Mouse (Mus musculus): ENCODE results near the gene Pigu. TPM values are rescaled to one million over a fixed set of nuclear protein-coding genes. Genes with fewer than 3 reads are reported as not detected.

The Pigu gene
- polyA plus RNA-seq, 1 experiment from 2014 or later: 57.1 TPM

GRCm38 (mm10) chr2:155381643-155382331 is 24.6 kb upstream of the Pigu start:
- Histone ChIP-seq H3K9me3 (no peaks in the 10 kb centered on the region), H3K4me3 (replicated peaks) (peak overlapping the region; percentile 96), H3K27me3 (replicated peaks) (peaks cover 5% of the 10 kb centered on the region; the same call in 1 of the 2 replicates), H3K4me1 (replicated peaks) (peaks cover 16% of the 10 kb centered on the region; the same call in 1 of the 2 replicates), H3K27ac (peak overlapping the region; percentile 96), H3K36me3 (no peaks in the 10 kb centered on the region), H3K9ac (peak overlapping the region; percentile 79), H3K4me2 (replicated peaks) (peak overlapping the region; percentile 89)
- under 1% methylated on average over 68 of the region's 68 CpGs for WGBS
- peak; percentile 94 for ATAC-seq

- Histone ChIP-seq H3K4me1 (replicated peaks) (peaks cover 13% of the 10 kb centered on the region; the same call in 1 of the 2 replicates), H3K27me3 (replicated peaks) (peaks cover 5% of the 10 kb centered on the region; the same call in 1 of the 2 replicates), H3K4me3 (replicated peaks) (peak overlapping the region; percentile 96), H3K4me2 (replicated peaks) (peak overlapping the region; percentile 89), H3K36me3 (no peaks in the 10 kb centered on the region), H3K9ac (peak overlapping the region; percentile 79), H3K9me3 (no peaks in the 10 kb centered on the region), H3K27ac (peak overlapping the region; percentile 96; the same call in 1 of the 2 replicates)
- ATAC-seq: no peak
- WGBS: 2% methylated on average over 11 of the region's 11 CpGs
These were observed 23.8 kb upstream of the Pigu start for GRCm38 (mm10) chr2:155381060-155381437.

GRCm38 (mm10) chr2:155380261-155381059 is 23.2 kb upstream of the Pigu start, which contains the start of gene Trp53inp2:
Gene Trp53inp2 (plus strand): TSS chr2:155381059.
- Histone ChIP-seq H3K9ac (peak within 1 kb of the TSS; percentile 79), H3K4me1 (replicated peaks) (peaks cover 10% of the 10 kb centered on the region; the same call in 1 of the 2 replicates), H3K4me3 (replicated peaks) (peak within 1 kb of the TSS; percentile 96), H3K27ac (peak within 1 kb of the TSS; percentile 96), H3K27me3 (replicated peaks) (peaks cover 5% of the 10 kb centered on the region; the same call in 1 of the 2 replicates), H3K4me2 (replicated peaks) (peak within 1 kb of the TSS; percentile 89), H3K36me3 (no peaks in the 10 kb centered on the region), H3K9me3 (no peaks in the 10 kb centered on the region)
- no peak for ATAC-seq
- 50% methylated on average over 8 of the region's 8 CpGs for WGBS

GRCm38 (mm10) chr2:155376191-155376590 is 19.0 kb upstream of the Pigu start:
- H3K4me2 ChIP-seq (replicated peaks): no peak overlapping the region
- ATAC-seq: no peak
- 0 out of 2 replicates have a peak, but pooled peaks cover 4% of the 10 kb centered on the region for H3K4me1 ChIP-seq (replicated peaks)
- H3K27me3 ChIP-seq (replicated peaks): peaks cover 5% of the 10 kb centered on the region; the same call in 1 of the 2 replicates
- H3K27ac ChIP-seq: no peak overlapping the region
- H3K9ac ChIP-seq: no peak overlapping the region
- no peak overlapping the region for H3K4me3 ChIP-seq (replicated peaks)
- no peaks in the 10 kb centered on the region for H3K36me3 ChIP-seq
- H3K9me3 ChIP-seq: no peaks in the 10 kb centered on the region
- 77% methylated on average over 10 of the region's 10 CpGs for WGBS

GRCm38 (mm10) chr2:155374521-155374920 is 17.3 kb upstream of the Pigu start:
- Histone ChIP-seq H3K9ac (no peak overlapping the region), H3K36me3 (no peaks in the 10 kb centered on the region)
- ATAC-seq: no peak

GRCm38 (mm10) chr2:155373886-155374285 is 16.7 kb upstream of the Pigu start:
- Histone ChIP-seq H3K4me1 (replicated peaks) (0 out of 2 replicates have a peak, but pooled peaks cover 8% of the 10 kb centered on the region), H3K9me3 (no peaks in the 10 kb centered on the region), H3K27me3 (replicated peaks) (no peaks in the 10 kb centered on the region), H3K27ac (no peak overlapping the region), H3K4me2 (replicated peaks) (no peak overlapping the region), H3K9ac (no peak overlapping the region), H3K4me3 (replicated peaks) (no peak overlapping the region), H3K36me3 (no peaks in the 10 kb centered on the region)
- ATAC-seq: no peak
- 43% methylated on average over 1 of the region's 1 CpGs for WGBS

More at GRCm38 (mm10) chr2:155374521-155374920, 17.3 kb upstream of the Pigu start:
- Histone ChIP-seq H3K4me3 (replicated peaks) (no peak overlapping the region), H3K4me1 (replicated peaks) (0 out of 2 replicates have a peak, but pooled peaks cover 3% of the 10 kb centered on the region), H3K27ac (no peak overlapping the region), H3K27me3 (replicated peaks) (0 out of 2 replicates have a peak, but pooled peaks cover under 1% of the 10 kb centered on the region), H3K4me2 (replicated peaks) (no peak overlapping the region), H3K9me3 (no peaks in the 10 kb centered on the region)

GRCm38 (mm10) chr2:155373302-155373701 is 16.1 kb upstream of the Pigu start:
- Histone ChIP-seq H3K4me2 (replicated peaks) (no peak overlapping the region), H3K9me3 (no peaks in the 10 kb centered on the region), H3K9ac (no peak overlapping the region), H3K4me3 (replicated peaks) (no peak overlapping the region), H3K36me3 (no peaks in the 10 kb centered on the region), H3K27ac (no peak overlapping the region), H3K27me3 (replicated peaks) (no peaks in the 10 kb centered on the region), H3K4me1 (replicated peaks) (0 out of 2 replicates have a peak, but pooled peaks cover 8% of the 10 kb centered on the region)
- WGBS: 69% methylated on average over 1 of the region's 1 CpGs
- ATAC-seq: no peak

GRCm38 (mm10) chr2:155372451-155372850 is 15.2 kb upstream of the Pigu start:
- H3K4me3 ChIP-seq (replicated peaks): no peak overlapping the region
- 0 out of 2 replicates have a peak, but pooled peaks cover 8% of the 10 kb centered on the region for H3K4me1 ChIP-seq (replicated peaks)
- H3K36me3 ChIP-seq: no peaks in the 10 kb centered on the region
- ATAC-seq: no peak
- no peak overlapping the region for H3K9ac ChIP-seq
- no peaks in the 10 kb centered on the region for H3K27me3 ChIP-seq (replicated peaks)
- no peaks in the 10 kb centered on the region for H3K9me3 ChIP-seq
- no peak overlapping the region for H3K4me2 ChIP-seq (replicated peaks)
- H3K27ac ChIP-seq: no peak overlapping the region
- WGBS: 62% methylated on average over 4 of the region's 4 CpGs

GRCm38 (mm10) chr2:155369333-155369883 is 12.2 kb upstream of the Pigu start:
- H3K4me2 ChIP-seq (replicated peaks): peak overlapping the region; percentile 19
- H3K9ac ChIP-seq: no peak overlapping the region
- WGBS: 15% methylated on average over 7 of the region's 7 CpGs
- no peak overlapping the region for H3K4me3 ChIP-seq (replicated peaks)
- 0 out of 2 replicates have a peak, but pooled peaks cover 8% of the 10 kb centered on the region for H3K4me1 ChIP-seq (replicated peaks)
- no peaks in the 10 kb centered on the region for H3K27me3 ChIP-seq (replicated peaks)
- H3K36me3 ChIP-seq: no peaks in the 10 kb centered on the region
- no peaks in the 10 kb centered on the region for H3K9me3 ChIP-seq
- ATAC-seq: peak; percentile 90
- peak overlapping the region; percentile 55 for H3K27ac ChIP-seq

- no peak for ATAC-seq
- WGBS: 77% methylated on average over 7 of the region's 7 CpGs
- H3K4me3 ChIP-seq (replicated peaks): no peak overlapping the region
- H3K9me3 ChIP-seq: no peaks in the 10 kb centered on the region
- no peaks in the 10 kb centered on the region for H3K36me3 ChIP-seq
- H3K4me2 ChIP-seq (replicated peaks): no peak overlapping the region
- 0 out of 2 replicates have a peak, but pooled peaks cover 8% of the 10 kb centered on the region for H3K4me1 ChIP-seq (replicated peaks)
- no peaks in the 10 kb centered on the region for H3K27me3 ChIP-seq (replicated peaks)
- no peak overlapping the region for H3K9ac ChIP-seq
- H3K27ac ChIP-seq: no peak overlapping the region
These were observed 10.5 kb upstream of the Pigu start for GRCm38 (mm10) chr2:155367635-155368284.

GRCm38 (mm10) chr2:155357686-155358399 is 613 bp upstream of the Pigu start:
- Histone ChIP-seq H3K4me1 (replicated peaks) (peaks cover 8% of the 10 kb centered on the region), H3K27me3 (replicated peaks) (no peaks in the 10 kb centered on the region), H3K36me3 (no peaks in the 10 kb centered on the region), H3K27ac (peak overlapping the region; percentile 74), H3K4me3 (replicated peaks) (peak overlapping the region; percentile 67), H3K9ac (peak overlapping the region; percentile 23; the same call in 1 of the 2 replicates), H3K4me2 (replicated peaks) (peak overlapping the region; percentile 71), H3K9me3 (no peaks in the 10 kb centered on the region)
- peak; percentile 93 for ATAC-seq
- WGBS: 22% methylated on average over 14 of the region's 14 CpGs

Measured in intestine, embryonic 15.5 days (tissue).